Mouse (Mus musculus) intestine, embryonic 16.5 days (tissue): ENCODE measurements at regions not wholly inside any gene's neighbourhood (a gene's known extent, or its start where the extent isn't known, plus 50 kb on each side); places are given as distances from the start of the nearest gene placed in this dataset.

Experiments used
- ATAC-seq: fragments of 200-750 bp; cut with Nextera tagmentation; 2 replicates; pipeline ENCODE4 v1.8.0; 2017; ENCODE audit warnings: moderate TSS enrichment, moderate library complexity
- H3K27ac ChIP-seq: fragments of 300-500 bp; sonication (generic); 2 replicates; pipeline ENCODE4 v1.5.1; 2014; ENCODE audit warnings: mild to moderate bottlenecking, low read length
- H3K27me3 ChIP-seq: fragments of 300-500 bp; sonication (generic); replicated peaks from 2 replicates; pipeline ENCODE4 v1.6.1; 2014; ENCODE audit warnings: low read length, control low read depth, mixed read lengths; ENCODE audit not compliant: control insufficient read depth, insufficient read depth
- H3K36me3 ChIP-seq: fragments of 300-500 bp; sonication (generic); 2 replicates; pipeline ENCODE4 v1.6.1; 2014; ENCODE audit warnings: low read length, control low read depth; ENCODE audit not compliant: control insufficient read depth, insufficient read depth
- H3K4me1 ChIP-seq: fragments of 300-500 bp; sonication (generic); 2 replicates; pipeline ENCODE4 v1.6.1; 2014; ENCODE audit warnings: low read length, control low read depth, mixed read lengths; ENCODE audit not compliant: control insufficient read depth, insufficient read depth
- H3K4me2 ChIP-seq: fragments of 300-500 bp; sonication (generic); 2 replicates; pipeline ENCODE4 v1.6.1; 2014; ENCODE audit warnings: low read depth, low read length, control low read depth
- H3K4me3 ChIP-seq: fragments of 300-500 bp; sonication (generic); 2 replicates; pipeline ENCODE4 v1.5.1; 2014; ENCODE audit warnings: mild to moderate bottlenecking, low read length
- H3K9ac ChIP-seq: fragments of 300-500 bp; sonication (generic); 2 replicates; pipeline ENCODE4 v1.6.1; 2014; ENCODE audit warnings: low read depth, low read length
- H3K9me3 ChIP-seq: fragments of 300-500 bp; sonication (generic); 2 replicates; pipeline ENCODE4 v1.6.1; 2016; ENCODE audit warnings: low read length, control low read depth; ENCODE audit not compliant: control insufficient read depth
- WGBS: fragments of 180-500 bp; shearing (Covaris S2); extraction: QIAGEN DNeasy Blood & Tissue Kit; methylation state at CpG from one replicate; pipeline ENCODE4 v1.1.7; 2014; 5-methylcytosine and 5-hydroxymethylcytosine counted together

- Histone ChIP-seq H3K4me3 (no peak overlapping the region), H3K27me3 (no peaks in the 10 kb centered on the region), H3K9me3 (no peaks in the 10 kb centered on the region), H3K9ac (no peak overlapping the region), H3K36me3 (no peaks in the 10 kb centered on the region), H3K4me2 (no peak overlapping the region), H3K27ac (no peak overlapping the region), H3K4me1 (no peaks in the 10 kb centered on the region)
- 72% methylated on average over 1 of the region's 1 CpGs for WGBS
- ATAC-seq: no peak
Observed at GRCm38 (mm10) chr11:56148956-56149355, 108.1 kb upstream of the Nmur2 start.

GRCm38 (mm10) chr11:56146708-56147107 is 105.9 kb upstream of the Nmur2 start:
- Histone ChIP-seq H3K9me3 (no peaks in the 10 kb centered on the region), H3K4me1 (no peaks in the 10 kb centered on the region), H3K36me3 (no peaks in the 10 kb centered on the region), H3K4me3 (no peak overlapping the region), H3K27me3 (no peaks in the 10 kb centered on the region), H3K9ac (no peak overlapping the region), H3K27ac (no peak overlapping the region), H3K4me2 (no peak overlapping the region)
- no peak for ATAC-seq
- WGBS: 51% methylated on average over 5 of the region's 5 CpGs

- Histone ChIP-seq H3K9me3 (no peaks in the 10 kb centered on the region), H3K27me3 (no peaks in the 10 kb centered on the region), H3K4me1 (no peaks in the 10 kb centered on the region), H3K4me2 (no peak overlapping the region), H3K4me3 (no peak overlapping the region), H3K9ac (no peak overlapping the region), H3K36me3 (no peaks in the 10 kb centered on the region), H3K27ac (no peak overlapping the region)
- ATAC-seq: no peak
- WGBS: 32% methylated on average over 15 of the region's 15 CpGs
Observed at GRCm38 (mm10) chr11:56131339-56131823, 90.6 kb upstream of the Nmur2 start.

DNA sequence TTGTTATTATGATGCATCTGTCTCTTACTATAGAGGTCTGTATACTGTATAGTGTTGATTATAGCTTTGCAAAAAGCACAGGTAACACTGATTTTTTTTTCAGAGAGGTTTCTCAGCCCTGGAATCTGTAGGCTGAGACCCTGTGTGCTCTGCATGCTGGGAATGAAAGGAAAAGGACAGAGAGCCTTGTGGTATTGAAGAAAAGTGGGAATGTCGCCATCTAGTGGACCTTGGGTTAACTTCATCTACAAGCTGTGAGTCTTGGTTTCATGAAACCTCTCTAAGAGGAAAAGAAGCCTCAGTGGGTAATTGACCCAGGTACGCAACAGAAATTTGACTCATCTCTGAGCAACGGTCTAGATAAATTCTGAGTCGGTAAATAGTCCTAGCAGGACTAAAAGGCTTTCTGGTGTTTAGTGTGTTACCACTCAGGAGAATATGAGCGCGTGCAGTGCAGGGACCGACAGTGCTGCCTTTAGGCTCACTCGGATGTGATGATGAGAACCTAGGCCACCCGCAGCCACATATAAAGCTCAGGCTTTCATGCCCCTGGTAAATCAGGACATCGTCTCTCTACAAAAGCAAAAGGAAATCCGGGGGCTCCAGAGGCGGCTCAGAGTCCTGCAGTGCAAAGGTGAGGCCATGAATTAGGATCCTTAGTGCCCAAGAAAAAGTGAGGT is 75.9 kb upstream of the Nmur2 start:
- WGBS: 45% methylated on average over 12 of the region's 12 CpGs

GRCm38 (mm10) chr11:56107929-56108328 is 67.1 kb upstream of the Nmur2 start:
- Histone ChIP-seq H3K9ac (no peak overlapping the region), H3K27ac (no peak overlapping the region), H3K4me2 (no peak overlapping the region), H3K36me3 (no peaks in the 10 kb centered on the region), H3K4me3 (no peak overlapping the region), H3K9me3 (no peaks in the 10 kb centered on the region), H3K4me1 (no peaks in the 10 kb centered on the region), H3K27me3 (no peaks in the 10 kb centered on the region)
- no peak for ATAC-seq
- WGBS: 10% methylated on average over 3 of the region's 3 CpGs

More for the DNA sequence above, 75.9 kb upstream of the Nmur2 start:
- Histone ChIP-seq H3K4me3 (no peak overlapping the region), H3K4me2 (no peak overlapping the region), H3K9me3 (no peaks in the 10 kb centered on the region), H3K4me1 (no peaks in the 10 kb centered on the region), H3K9ac (no peak overlapping the region), H3K27ac (no peak overlapping the region), H3K27me3 (no peaks in the 10 kb centered on the region), H3K36me3 (no peaks in the 10 kb centered on the region)
- no peak for ATAC-seq

GRCm38 (mm10) chr11:56105632-56106031 is 64.8 kb upstream of the Nmur2 start:
- Histone ChIP-seq H3K27me3 (no peaks in the 10 kb centered on the region), H3K4me3 (no peak overlapping the region), H3K9me3 (no peaks in the 10 kb centered on the region), H3K27ac (no peak overlapping the region), H3K4me1 (no peaks in the 10 kb centered on the region), H3K4me2 (no peak overlapping the region), H3K36me3 (no peaks in the 10 kb centered on the region), H3K9ac (no peak overlapping the region)
- no peak for ATAC-seq
- WGBS: 25% methylated on average over 4 of the region's 4 CpGs

GRCm38 (mm10) chr11:56092891-56093290 is 52.1 kb upstream of the Nmur2 start:
- no peaks in the 10 kb centered on the region for H3K36me3 ChIP-seq
- H3K4me3 ChIP-seq: no peak overlapping the region
- 40% methylated on average over 2 of the region's 2 CpGs for WGBS
- H3K27me3 ChIP-seq: no peaks in the 10 kb centered on the region
- H3K27ac ChIP-seq: no peak overlapping the region
- H3K4me1 ChIP-seq: no peaks in the 10 kb centered on the region
- ATAC-seq: no peak
- H3K9ac ChIP-seq: no peak overlapping the region
- H3K4me2 ChIP-seq: no peak overlapping the region
- H3K9me3 ChIP-seq: no peaks in the 10 kb centered on the region
